Mouse (Mus musculus) neural tube, embryonic 15.5 days (tissue): Measurements from ENCODE around the gene Fpr3. TPM values are rescaled to one million over a fixed set of nuclear protein-coding genes. Genes with fewer than 3 reads are reported as not detected.
"Not testable (repeated sequence)": the region's sequence is repeated elsewhere in the genome, so short reads cannot be mapped to it uniquely, and the experiment has no call there.

Source experiments
- ATAC-seq: fragments of 200-750 bp; cut with Nextera tagmentation; 2 replicates; pipeline ENCODE4 v1.8.0; 2017; ENCODE audit warnings: mild to moderate bottlenecking, moderate TSS enrichment, moderate library complexity; ENCODE audit not compliant: low FRiP score
- H3K27ac ChIP-seq: fragments of 300-500 bp; sonication (generic); replicated peaks from 2 replicates; pipeline ENCODE4 v1.5.1; 2015; ENCODE audit warnings: mild to moderate bottlenecking, inconsistent platforms
- H3K27me3 ChIP-seq: fragments of 300-500 bp; sonication (generic); replicated peaks from 2 replicates; pipeline ENCODE4 v1.6.1; 2015; ENCODE audit warnings: inconsistent platforms
- H3K36me3 ChIP-seq: fragments of 300-500 bp; sonication (generic); 2 replicates; pipeline ENCODE4 v1.6.1; 2015; ENCODE audit warnings: inconsistent platforms
- H3K4me1 ChIP-seq: fragments of 300-500 bp; sonication (generic); 2 replicates; pipeline ENCODE4 v1.6.1; 2015; ENCODE audit warnings: inconsistent platforms
- H3K4me2 ChIP-seq: fragments of 300-500 bp; sonication (generic); 2 replicates; pipeline ENCODE4 v1.6.1; 2015; ENCODE audit warnings: inconsistent platforms, mild to moderate bottlenecking, moderate library complexity
- H3K4me3 ChIP-seq: fragments of 300-500 bp; sonication (generic); replicated peaks from 2 replicates; pipeline ENCODE4 v1.5.1; 2015; ENCODE audit warnings: mild to moderate bottlenecking, inconsistent platforms
- H3K9ac ChIP-seq: fragments of 300-500 bp; sonication (generic); replicated peaks from 2 replicates; pipeline ENCODE4 v1.6.1; 2015; ENCODE audit warnings: mild to moderate bottlenecking, inconsistent platforms
- H3K9me3 ChIP-seq: fragments of 300-500 bp; sonication (generic); replicated peaks from 2 replicates; pipeline ENCODE4 v1.6.1; 2016; ENCODE audit warnings: inconsistent platforms
- WGBS: fragments of 180-500 bp; shearing (Covaris S2); methylation state at CpG from one replicate; pipeline ENCODE4 v1.1.7; 2015; ENCODE audit warnings: mixed read lengths; 5-methylcytosine and 5-hydroxymethylcytosine counted together
- polyA plus RNA-seq: library from polyadenylated mRNA; unstranded; fragments of >200 nt; fragmentation: Nextera tagmentation; extraction: Ambion mirVana; gene quantifications from 2 replicates; pipeline ENCODE4 v1.2.1, GENCODE M21; 2015

The Fpr3 gene
- polyA plus RNA-seq: not detected in 2 replicates

GRCm38 (mm10) chr17:17887774-17888248 lies at the start of gene Fpr3, which contains the start of gene Fpr2:
Gene Fpr3 (plus strand): TSS chr17:17887852.
Gene Fpr2 (plus strand): TSS chr17:17887824.
- 69% methylated on average over 1 of the region's 1 CpGs for WGBS
- no peak for ATAC-seq

GRCm38 (mm10) chr17:17837919-17838701 lies 49.5 kb upstream of the Fpr3 start:
- Histone ChIP-seq H3K4me2 (peak overlapping the region; percentile 76), H3K4me1 (peaks cover 58% of the 10 kb centered on the region), H3K27me3 (no peaks in the 10 kb centered on the region), H3K27ac (peak overlapping the region; percentile 88), H3K9ac (peak overlapping the region; percentile 63), H3K9me3 (no peaks in the 10 kb centered on the region), H3K4me3 (peak overlapping the region; percentile 45), H3K36me3 (peaks cover 19% of the 10 kb centered on the region)
- peak; percentile 97 for ATAC-seq
- under 1% methylated on average over 43 of the region's 43 CpGs for WGBS

More at GRCm38 (mm10) chr17:17887774-17888248, at the start of gene Fpr3, which contains the start of gene Fpr2:
- H3K9me3 ChIP-seq: no peaks in the 10 kb centered on the region
- no peak within 1 kb of the TSS for H3K9ac ChIP-seq
- H3K4me3 ChIP-seq: no peak within 1 kb of the TSS
- no peaks in the 10 kb centered on the region for H3K36me3 ChIP-seq
- no peak within 1 kb of the TSS for H3K4me2 ChIP-seq
- H3K4me1 ChIP-seq: no peaks in the 10 kb centered on the region
- no peak within 1 kb of the TSS for H3K27ac ChIP-seq
- no peaks in the 10 kb centered on the region for H3K27me3 ChIP-seq

GRCm38 (mm10) chr17:17839276-17839675 lies 48.4 kb upstream of the Fpr3 start:
- Histone ChIP-seq H3K4me2 (peak overlapping the region; percentile 76), H3K9ac (no peak overlapping the region), H3K27ac (peak overlapping the region; percentile 88; the same call in 1 of the 2 replicates), H3K9me3 (no peaks in the 10 kb centered on the region), H3K36me3 (peaks cover 16% of the 10 kb centered on the region), H3K4me1 (peaks cover 47% of the 10 kb centered on the region), H3K4me3 (no peak overlapping the region), H3K27me3 (no peaks in the 10 kb centered on the region)
- no peak for ATAC-seq
- 97% methylated on average over 2 of the region's 2 CpGs for WGBS

- H3K27ac ChIP-seq: no peak overlapping the region
- H3K4me2 ChIP-seq: no peak overlapping the region
- no peaks in the 10 kb centered on the region for H3K27me3 ChIP-seq
- H3K4me3 ChIP-seq: no peak overlapping the region
- no peak for ATAC-seq
- no peaks in the 10 kb centered on the region for H3K9me3 ChIP-seq
- peaks cover 15% of the 10 kb centered on the region for H3K36me3 ChIP-seq
- H3K9ac ChIP-seq: no peak overlapping the region
- 85% methylated on average over 7 of the region's 7 CpGs for WGBS
- peaks cover 34% of the 10 kb centered on the region for H3K4me1 ChIP-seq
These were observed 46.9 kb upstream of the Fpr3 start for GRCm38 (mm10) chr17:17840796-17841195.

- Histone ChIP-seq H3K9ac (no peak overlapping the region), H3K4me1 (peaks cover 9% of the 10 kb centered on the region), H3K27me3 (no peaks in the 10 kb centered on the region), H3K9me3 (no peaks in the 10 kb centered on the region), H3K4me2 (no peak overlapping the region), H3K27ac (no peak overlapping the region), H3K36me3 (peaks cover 7% of the 10 kb centered on the region; the same call in 1 of the 2 replicates), H3K4me3 (no peak overlapping the region)
- peak; percentile 27; the same call in 1 of the 2 replicates for ATAC-seq
- WGBS: 71% methylated on average over 27 of the region's 27 CpGs
These were observed 44.0 kb upstream of the Fpr3 start for GRCm38 (mm10) chr17:17843534-17844261.

GRCm38 (mm10) chr17:17844606-17845005 lies 43.0 kb upstream of the Fpr3 start:
- not testable (repeated sequence) for H3K27ac ChIP-seq, H3K27me3 ChIP-seq, H3K36me3 ChIP-seq, H3K9ac ChIP-seq, H3K4me2 ChIP-seq, H3K4me1 ChIP-seq, H3K9me3 ChIP-seq, ATAC-seq, H3K4me3 ChIP-seq
- 94% methylated on average over 3 of the region's 3 CpGs for WGBS

- H3K9me3 ChIP-seq: no peaks in the 10 kb centered on the region
- no peak for ATAC-seq
- 73% methylated on average over 10 of the region's 10 CpGs for WGBS
- H3K4me3 ChIP-seq: no peak overlapping the region
- no peaks in the 10 kb centered on the region for H3K27me3 ChIP-seq
- H3K9ac ChIP-seq: no peak overlapping the region
- H3K36me3 ChIP-seq: peaks cover 2% of the 10 kb centered on the region; the same call in 1 of the 2 replicates
- no peaks in the 10 kb centered on the region for H3K4me1 ChIP-seq
- H3K4me2 ChIP-seq: no peak overlapping the region
- H3K27ac ChIP-seq: no peak overlapping the region
These were observed 42.2 kb upstream of the Fpr3 start for GRCm38 (mm10) chr17:17845187-17846027.

GRCm38 (mm10) chr17:17848988-17849387 lies 38.7 kb upstream of the Fpr3 start:
- Histone ChIP-seq H3K36me3 (no peaks in the 10 kb centered on the region), H3K27ac (no peak overlapping the region), H3K9me3 (no peaks in the 10 kb centered on the region), H3K4me2 (no peak overlapping the region), H3K4me3 (no peak overlapping the region), H3K9ac (no peak overlapping the region), H3K4me1 (no peaks in the 10 kb centered on the region), H3K27me3 (no peaks in the 10 kb centered on the region)
- ATAC-seq: no peak
- 93% methylated on average over 2 of the region's 2 CpGs for WGBS

- Histone ChIP-seq H3K36me3 (no peaks in the 10 kb centered on the region), H3K27me3 (no peaks in the 10 kb centered on the region), H3K9ac (peak overlapping the region; percentile 8), H3K27ac (no peak overlapping the region), H3K4me3 (peak overlapping the region; percentile 37), H3K4me1 (no peaks in the 10 kb centered on the region), H3K4me2 (peak overlapping the region; percentile 57), H3K9me3 (no peaks in the 10 kb centered on the region)
- 17% methylated on average over 55 of the region's 55 CpGs for WGBS
- peak; percentile 77 for ATAC-seq
These were observed 37.5 kb upstream of the Fpr3 start for GRCm38 (mm10) chr17:17849906-17850712.

- H3K27me3 ChIP-seq: no peaks in the 10 kb centered on the region
- H3K27ac ChIP-seq: no peak within 1 kb of the TSS
- ATAC-seq: no peak
- no peak within 1 kb of the TSS for H3K4me3 ChIP-seq
- WGBS: 55% methylated on average over 7 of the region's 8 CpGs
- no peak within 1 kb of the TSS for H3K4me2 ChIP-seq
- H3K36me3 ChIP-seq: no peaks in the 10 kb centered on the region
- no peaks in the 10 kb centered on the region for H3K4me1 ChIP-seq
- no peaks in the 10 kb centered on the region for H3K9me3 ChIP-seq
- H3K9ac ChIP-seq: no peak within 1 kb of the TSS
These were observed 32.4 kb upstream of the Fpr3 start, which contains the start of gene Has1 for GRCm38 (mm10) chr17:17855064-17855838. Gene Has1 (minus strand): TSS chr17:17855205.
